Mouse (Mus musculus): ENCODE data around the gene Nxf1.
"Not testable (repeated sequence)": the region's sequence is repeated elsewhere in the genome, so short reads cannot be mapped to it uniquely, and the experiment has no call there.

The Nxf1 gene

GRCm38 (mm10) chr19:8756635-8757387 lies at the start of gene Nxf1:
Gene Nxf1, plus strand, starts transcription at chr19:8757073.
- DNase-seq (ENCODE audit: low read depth in 1 of 2, low spot score in 2 of 2): peak; percentile 62 to 86

- DNase-seq (ENCODE audit: low read depth in 1 of 2, low spot score in 2 of 2): no peak
Observed at GRCm38 (mm10) chr19:8708954-8709353, 47.9 kb upstream of the Nxf1 start.

- no peak for DNase-seq (ENCODE audit: low read depth in 1 of 2, low spot score in 2 of 2)
Observed at GRCm38 (mm10) chr19:8710057-8710456, 46.8 kb upstream of the Nxf1 start.

- no peak for DNase-seq (ENCODE audit: low read depth in 1 of 2, low spot score in 2 of 2)
Observed at GRCm38 (mm10) chr19:8711506-8711905, 45.4 kb upstream of the Nxf1 start.

- no peak for DNase-seq (ENCODE audit: low read depth in 1 of 2, low spot score in 2 of 2)
Observed at GRCm38 (mm10) chr19:8711949-8712869, 44.7 kb upstream of the Nxf1 start.

- peak; percentile 86 to 90 for DNase-seq (ENCODE audit: low read depth in 1 of 2, low spot score in 2 of 2)
Observed at GRCm38 (mm10) chr19:8712870-8713305, 44.0 kb upstream of the Nxf1 start.

- peak; percentile 73 to 85 for DNase-seq (ENCODE audit: low read depth in 1 of 2, low spot score in 2 of 2)
Observed at GRCm38 (mm10) chr19:8713306-8713996, 43.4 kb upstream of the Nxf1 start.

- DNase-seq (ENCODE audit: low read depth in 1 of 2, low spot score in 2 of 2): peak in 1 of 2 experiments; percentile 27
Observed at GRCm38 (mm10) chr19:8713997-8714652, 42.7 kb upstream of the Nxf1 start.

GRCm38 (mm10) chr19:8714653-8715481 lies 42.0 kb upstream of the Nxf1 start:
- DNase-seq (ENCODE audit: low read depth in 1 of 2, low spot score in 2 of 2): no peak

GRCm38 (mm10) chr19:8715868-8716766 lies 40.8 kb upstream of the Nxf1 start:
- DNase-seq (ENCODE audit: low read depth in 1 of 2, low spot score in 2 of 2): no peak

GRCm38 (mm10) chr19:8716767-8717475 lies 40.0 kb upstream of the Nxf1 start:
- DNase-seq (ENCODE audit: low read depth in 1 of 2, low spot score in 2 of 2): no peak

- peak; percentile 42 to 52 for DNase-seq (ENCODE audit: low read depth in 1 of 2, low spot score in 2 of 2)
Observed at GRCm38 (mm10) chr19:8718357-8718756, 38.5 kb upstream of the Nxf1 start.

GRCm38 (mm10) chr19:8719037-8719436 lies 37.8 kb upstream of the Nxf1 start:
- not testable (repeated sequence) for DNase-seq (ENCODE audit: low read depth in 1 of 2, low spot score in 2 of 2)

- no peak for DNase-seq (ENCODE audit: low read depth in 1 of 2, low spot score in 2 of 2)
Observed at GRCm38 (mm10) chr19:8721378-8721777, 35.5 kb upstream of the Nxf1 start.

- DNase-seq (ENCODE audit: low read depth in 1 of 2, low spot score in 2 of 2): no peak
Observed at GRCm38 (mm10) chr19:8722021-8722420, 34.9 kb upstream of the Nxf1 start.

GRCm38 (mm10) chr19:8722559-8722906 lies 34.3 kb upstream of the Nxf1 start:
- DNase-seq (ENCODE audit: low read depth in 1 of 2, low spot score in 2 of 2): no peak

- peak; percentile 92 to 95 for DNase-seq (ENCODE audit: low read depth in 1 of 2, low spot score in 2 of 2)
Observed at GRCm38 (mm10) chr19:8722907-8723573, 33.8 kb upstream of the Nxf1 start, which contains the start of gene Slc3a2. Gene Slc3a2, minus strand, starts transcription at chr19:8723369.

Measured in monocyte, adult 2 months (primary cell).